In the genomic region with DNA sequence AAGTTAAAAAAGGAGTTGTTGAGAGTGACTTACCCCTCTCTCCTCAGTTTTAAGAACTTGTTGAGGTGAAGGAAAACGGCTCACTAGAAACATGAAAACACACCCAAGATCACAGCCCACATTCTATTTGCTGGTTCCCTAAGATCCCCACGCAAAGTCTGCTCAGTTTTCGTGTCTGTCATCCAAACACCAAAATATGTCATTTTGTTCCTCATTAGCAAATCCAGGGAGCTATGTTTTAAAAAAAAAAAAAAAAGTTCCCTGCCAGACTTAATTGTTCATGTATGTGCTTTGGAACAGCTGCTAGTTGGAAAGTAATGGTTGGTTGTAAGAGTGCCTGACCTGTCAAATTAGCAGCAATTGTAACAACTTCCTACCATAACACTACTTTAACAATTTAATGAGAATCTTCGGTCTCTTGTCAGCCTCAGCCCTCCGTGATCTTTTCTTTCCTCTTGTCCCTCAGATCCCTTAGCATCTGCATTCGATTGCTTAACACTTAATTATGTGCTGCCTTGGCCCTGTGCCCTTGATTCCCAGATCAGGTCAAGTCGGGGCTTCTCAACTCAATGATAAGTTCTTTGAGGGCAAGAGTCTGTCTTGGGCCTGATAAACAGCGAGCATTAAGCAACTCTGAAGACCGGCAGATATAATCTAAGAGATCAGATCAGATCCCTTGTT, we compare ENCODE assay signal across 11 mouse cellular contexts. TPM values are rescaled to one million over a fixed set of nuclear protein-coding genes. Genes with fewer than 3 reads are reported as not detected.
A peak's percentile ranks its signal among the peaks of the same experiment; 100 is the strongest.
DNase-seq lines count a peak whose midpoint lies in the region; ATAC-seq lines count a peak whose summit lies in the region.
"Had no signal": no experiment of that assay in that cellular context is flagged by ENCODE, and none has a peak within 500 bp of the region (broad histone marks: within the 10 kb centered on the region; RNA-seq: fewer than 3 reads in every experiment).

No protein-coding gene starts in this region.

- DNase-seq in heart, adult 11 months, result peak; percentile 81
- no peak for DNase-seq in limb, embryonic 10.5 days (ENCODE audit: low spot score)
- peak; percentile 68 for DNase-seq in layer of hippocampus, adult 9-11 months
- peak; percentile 42 to 47 for DNase-seq in lung, postnatal 4 days
- no peak for DNase-seq in spleen, adult 18-20 months
- DNase-seq in frontal cortex, postnatal 36 days (ENCODE audit: low spot score in 2 of 2), result no peak
- DNase-seq: cerebellum, postnatal 36 days had no signal

- peaks cover 7% of the 10 kb centered on the region; the same call in 1 of the 2 replicates for H3K4me1 ChIP-seq in heart, embryonic 11.5 days (ENCODE audit: control insufficient read depth, insufficient read depth, low read length)
- H3K4me1 ChIP-seq in limb, embryonic 12.5 days (replicated peaks), result peaks cover 48% of the 10 kb centered on the region
- peaks cover 44% of the 10 kb centered on the region for H3K4me1 ChIP-seq in limb, embryonic 10.5 days

- WGBS in heart, embryonic 11.5 days (ENCODE audit: insufficient replicate concordance), result 54% methylated on average over 9 of the region's 9 CpGs
- 18% methylated on average over 9 of the region's 9 CpGs for WGBS in limb, embryonic 12.5 days
- WGBS in limb, embryonic 10.5 days, result 34% methylated on average over 9 of the region's 9 CpGs

- no peak overlapping the region for H3K4me2 ChIP-seq in heart, embryonic 11.5 days
- H3K4me2 ChIP-seq in limb, embryonic 12.5 days, result peak overlapping the region; percentile 73

- no peaks in the 10 kb centered on the region for H3K9me3 ChIP-seq in heart, embryonic 11.5 days (replicated peaks; ENCODE audit: control insufficient read depth, low read length)
- H3K9me3 ChIP-seq in limb, embryonic 12.5 days, result no peaks in the 10 kb centered on the region
- H3K9me3 ChIP-seq in limb, embryonic 10.5 days (replicated peaks), result no peaks in the 10 kb centered on the region

- no peak overlapping the region for H3K9ac ChIP-seq in heart, embryonic 11.5 days (ENCODE audit: low read depth, low read length)
- H3K9ac ChIP-seq in limb, embryonic 12.5 days (replicated peaks), result no peak overlapping the region

- no peak for ATAC-seq in heart, embryonic 11.5 days (replicated peaks; ENCODE audit: insufficient number of reproducible peaks, low FRiP score, low TSS enrichment)
- no peak for ATAC-seq in limb, embryonic 12.5 days (ENCODE audit: insufficient number of reproducible peaks, insufficient read depth, low FRiP score, low TSS enrichment, low read depth)

- H3K27ac ChIP-seq in heart, embryonic 11.5 days (ENCODE audit: low read depth, low read length), result no peak overlapping the region
- peak overlapping the region; percentile 83 for H3K27ac ChIP-seq in limb, embryonic 12.5 days
- H3K27ac ChIP-seq in limb, embryonic 10.5 days, result no peak overlapping the region
- H3K27ac ChIP-seq: kidney, postnatal 0 days had no signal

- no peak overlapping the region for H3K4me3 ChIP-seq in heart, embryonic 11.5 days (ENCODE audit: low read depth, low read length)
- no peak overlapping the region for H3K4me3 ChIP-seq in limb, embryonic 12.5 days (replicated peaks)
- no peak overlapping the region for H3K4me3 ChIP-seq in limb, embryonic 10.5 days
- H3K4me3 ChIP-seq: erythroblast, embryonic 14.5 days had no signal

- no peaks in the 10 kb centered on the region for H3K27me3 ChIP-seq in heart, embryonic 11.5 days (ENCODE audit: control insufficient read depth, insufficient read depth, low read length)
- H3K27me3 ChIP-seq in limb, embryonic 12.5 days, result no peaks in the 10 kb centered on the region; the same call in 1 of the 2 replicates
- no peaks in the 10 kb centered on the region for H3K27me3 ChIP-seq in limb, embryonic 10.5 days (ENCODE audit: low read depth, poor library complexity, severe bottlenecking)

- no peaks in the 10 kb centered on the region for H3K36me3 ChIP-seq in heart, embryonic 11.5 days (ENCODE audit: control insufficient read depth, insufficient read depth, low read length)
- no peaks in the 10 kb centered on the region for H3K36me3 ChIP-seq in limb, embryonic 12.5 days
- no peaks in the 10 kb centered on the region for H3K36me3 ChIP-seq in limb, embryonic 10.5 days

RNA-seq across cellular contexts. Expression of a gene that starts 1.2 kb away (rescaled TPM):
- 22.7 and 23.7 TPM in 2 replicates for polyA plus RNA-seq in heart, embryonic 11.5 days (2014; fragmentation: Nextera tagmentation; extraction: Ambion mirVana)
- 36.8 and 44.6 TPM in 2 replicates for polyA plus RNA-seq in limb, embryonic 12.5 days (2016; fragmentation: Nextera tagmentation; extraction: Ambion mirVana)
- polyA plus RNA-seq in limb, embryonic 10.5 days (2016; fragmentation: Nextera tagmentation; extraction: Ambion mirVana), result 19.9 and 24.1 TPM in 2 replicates
- polyA plus RNA-seq: erythroblast, embryonic 14.5 days had no signal

Comparison
In these comparisons a context has a peak if more than half of its experiments do, and no peak if none do; other contexts are left out.
1. DNase-seq: peak in heart, adult 11 months (single experiment), layer of hippocampus, adult 9-11 months (single experiment) and lung, postnatal 4 days (2 of 2); none in limb, embryonic 10.5 days (single experiment), spleen, adult 18-20 months (0 of 2) and frontal cortex, postnatal 36 days (0 of 2).